Comparison of ENCODE assay signal across 12 mouse cellular contexts in genomic region chr16:74092997-74093801, GRCm38 (mm10).
DNase-seq lines count a peak whose midpoint lies in the region; ATAC-seq and TF ChIP-seq lines count a peak whose summit lies in the region.
"Had no signal": no experiment of that assay in that cellular context is flagged by ENCODE, and none has a peak within 500 bp of the region (broad histone marks: within the 10 kb centered on the region; RNA-seq: fewer than 3 reads in every experiment).

No protein-coding gene starts in this region.

- no peaks in the 10 kb centered on the region for H3K27me3 ChIP-seq in lung, embryonic 15.5 days
- no peaks in the 10 kb centered on the region for H3K27me3 ChIP-seq in embryonic facial prominence, embryonic 12.5 days
- H3K27me3 ChIP-seq in kidney, postnatal 0 days (ENCODE audit: insufficient read depth, low read length) = no peaks in the 10 kb centered on the region
- no peaks in the 10 kb centered on the region for H3K27me3 ChIP-seq in heart, embryonic 12.5 days (replicated peaks)

- H3K36me3 ChIP-seq in lung, embryonic 15.5 days = no peaks in the 10 kb centered on the region
- H3K36me3 ChIP-seq in embryonic facial prominence, embryonic 12.5 days = no peaks in the 10 kb centered on the region
- no peaks in the 10 kb centered on the region for H3K36me3 ChIP-seq in kidney, postnatal 0 days (ENCODE audit: insufficient read depth, low read length)
- no peaks in the 10 kb centered on the region for H3K36me3 ChIP-seq in heart, embryonic 12.5 days

- no peak for DNase-seq in lung, postnatal 25 days (ENCODE audit: low spot score)
- DNase-seq in kidney, postnatal 0 days (ENCODE audit: low spot score) = peak; percentile 72
- DNase-seq in skeletal muscle tissue, adult 2 months (ENCODE audit: low read depth, low spot score) = peak; percentile 3
- DNase-seq in layer of hippocampus, adult 9-10 months (ENCODE audit: low spot score) = no peak
- DNase-seq: adrenal gland, postnatal 10 days; cerebellum, adult 8-10 months; lung, adult 2 months; thymus, postnatal 4 days had no signal

- H3K27ac ChIP-seq in lung, embryonic 15.5 days = 0 out of 2 replicates have a peak overlapping the region, but pooled peaks have one; percentile 29
- peak overlapping the region; percentile 74 for H3K27ac ChIP-seq in embryonic facial prominence, embryonic 12.5 days
- H3K27ac ChIP-seq in kidney, postnatal 0 days = peak overlapping the region; percentile 61
- no peak overlapping the region for H3K27ac ChIP-seq in heart, embryonic 12.5 days (ENCODE audit: poor library complexity, severe bottlenecking)

- no peak for TF ChIP-seq CTCF in kidney, postnatal 0 days (IDR thresholded peaks at IDR 0.05; ENCODE audit: low read depth)

- H3K4me3 ChIP-seq in lung, embryonic 15.5 days = no peak overlapping the region
- no peak overlapping the region for H3K4me3 ChIP-seq in embryonic facial prominence, embryonic 12.5 days
- no peak overlapping the region for H3K4me3 ChIP-seq in kidney, postnatal 0 days (replicated peaks; ENCODE audit: low read depth, low read length)
- H3K4me3 ChIP-seq in heart, embryonic 12.5 days = no peak overlapping the region
- H3K4me3 ChIP-seq: myocyte had no signal

- WGBS in lung, embryonic 15.5 days = 43% methylated on average over 7 of the region's 7 CpGs
- 21% methylated on average over 7 of the region's 7 CpGs for WGBS in embryonic facial prominence, embryonic 12.5 days
- WGBS in kidney, postnatal 0 days = 58% methylated on average over 7 of the region's 7 CpGs
- 57% methylated on average over 7 of the region's 7 CpGs for WGBS in heart, embryonic 12.5 days

- H3K4me2 ChIP-seq in lung, embryonic 15.5 days = no peak overlapping the region
- peak overlapping the region; percentile 32 for H3K4me2 ChIP-seq in embryonic facial prominence, embryonic 12.5 days (replicated peaks)
- no peak overlapping the region for H3K4me2 ChIP-seq in kidney, postnatal 0 days (ENCODE audit: low read length)
- no peak overlapping the region for H3K4me2 ChIP-seq in heart, embryonic 12.5 days

- no peaks in the 10 kb centered on the region for H3K9me3 ChIP-seq in lung, embryonic 15.5 days
- no peaks in the 10 kb centered on the region for H3K9me3 ChIP-seq in embryonic facial prominence, embryonic 12.5 days
- H3K9me3 ChIP-seq in kidney, postnatal 0 days (replicated peaks; ENCODE audit: low read length) = no peaks in the 10 kb centered on the region
- H3K9me3 ChIP-seq in heart, embryonic 12.5 days (replicated peaks) = no peaks in the 10 kb centered on the region

- H3K9ac ChIP-seq in lung, embryonic 15.5 days = no peak overlapping the region
- H3K9ac ChIP-seq in embryonic facial prominence, embryonic 12.5 days = no peak overlapping the region
- no peak overlapping the region for H3K9ac ChIP-seq in kidney, postnatal 0 days (ENCODE audit: low read depth, low read length)
- H3K9ac ChIP-seq in heart, embryonic 12.5 days = no peak overlapping the region

- H3K4me1 ChIP-seq in lung, embryonic 15.5 days = no peaks in the 10 kb centered on the region
- peaks cover 13% of the 10 kb centered on the region for H3K4me1 ChIP-seq in embryonic facial prominence, embryonic 12.5 days
- H3K4me1 ChIP-seq in kidney, postnatal 0 days (replicated peaks; ENCODE audit: insufficient read depth, low read length) = no peaks in the 10 kb centered on the region
- 0 out of 2 replicates have a peak, but pooled peaks cover 5% of the 10 kb centered on the region for H3K4me1 ChIP-seq in heart, embryonic 12.5 days (replicated peaks)

- peak; percentile 62; the same call in 1 of the 2 replicates for ATAC-seq in lung, embryonic 15.5 days (ENCODE audit: borderline replicate concordance, extremely low read depth, low FRiP score, low TSS enrichment)
- ATAC-seq in embryonic facial prominence, embryonic 12.5 days (ENCODE audit: insufficient number of reproducible peaks, insufficient read depth, low FRiP score, low TSS enrichment) = peak; percentile 89
- 0 out of 2 replicates have a peak, but pooled peaks have one; percentile 25 for ATAC-seq in kidney, postnatal 0 days (replicated peaks; ENCODE audit: low FRiP score, low read depth)
- no peak for ATAC-seq in heart, embryonic 12.5 days (ENCODE audit: insufficient number of reproducible peaks, low FRiP score)

Comparison
In these comparisons a context has a peak if more than half of its experiments do, and no peak if none do; other contexts are left out.
1. DNase-seq: peak in kidney, postnatal 0 days (single experiment) and skeletal muscle tissue, adult 2 months (single experiment); none in lung, postnatal 25 days (single experiment) and layer of hippocampus, adult 9-10 months (single experiment).